Mouse (Mus musculus): ENCODE data around the gene Plk5.

Gene Plk5

DNA sequence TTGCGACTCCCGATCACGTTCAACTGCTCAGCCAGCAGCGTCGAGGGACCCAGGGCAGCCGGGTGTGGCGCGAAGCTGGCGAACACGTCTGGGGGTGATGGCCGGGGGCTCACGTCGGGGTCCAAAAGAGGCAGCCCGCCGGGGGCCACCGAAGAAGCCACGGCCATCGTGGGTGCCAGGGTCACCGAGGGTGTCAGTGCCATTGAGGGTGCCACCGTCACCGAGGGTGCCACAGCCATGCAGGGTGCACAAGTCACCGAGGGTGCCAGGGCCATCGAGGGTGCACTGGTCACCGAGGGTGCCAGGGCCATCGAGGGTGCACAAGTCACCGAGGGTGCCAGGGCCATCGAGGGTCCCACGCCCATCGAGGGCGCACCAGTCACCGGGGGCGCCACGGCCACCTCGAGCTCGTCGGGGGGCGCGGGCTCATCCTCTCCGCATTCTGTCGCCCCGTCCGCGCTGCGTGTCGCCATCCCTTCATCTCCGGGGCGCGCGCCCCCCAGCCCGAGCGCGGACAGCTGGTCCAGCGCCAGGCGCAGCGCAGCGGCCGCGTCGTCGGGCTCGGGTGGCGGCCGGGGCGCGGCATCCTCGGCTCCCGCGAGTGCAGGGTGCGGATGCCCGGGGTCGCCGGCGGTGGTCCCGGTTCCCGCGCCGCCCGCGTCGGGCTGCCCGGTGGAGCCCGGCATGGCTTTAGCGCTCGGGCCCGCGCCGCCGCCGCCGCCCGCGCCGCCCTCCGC is 30.6 kb downstream of the Plk5 start:
- DNase-seq (ENCODE audit: low read depth, low spot score) = peak; percentile 42

- peak; percentile 90 for DNase-seq (ENCODE audit: low read depth, low spot score)
These were observed 31.3 kb downstream of the Plk5 start, which contains the start of gene Mex3d for GRCm38 (mm10) chr10:80387522-80387959. Mex3d (minus strand) TSS chr10:80387659.

- DNase-seq (ENCODE audit: low read depth, low spot score) = no peak
These were observed 32.5 kb downstream of the Plk5 start for GRCm38 (mm10) chr10:80388731-80389130.

DNA sequence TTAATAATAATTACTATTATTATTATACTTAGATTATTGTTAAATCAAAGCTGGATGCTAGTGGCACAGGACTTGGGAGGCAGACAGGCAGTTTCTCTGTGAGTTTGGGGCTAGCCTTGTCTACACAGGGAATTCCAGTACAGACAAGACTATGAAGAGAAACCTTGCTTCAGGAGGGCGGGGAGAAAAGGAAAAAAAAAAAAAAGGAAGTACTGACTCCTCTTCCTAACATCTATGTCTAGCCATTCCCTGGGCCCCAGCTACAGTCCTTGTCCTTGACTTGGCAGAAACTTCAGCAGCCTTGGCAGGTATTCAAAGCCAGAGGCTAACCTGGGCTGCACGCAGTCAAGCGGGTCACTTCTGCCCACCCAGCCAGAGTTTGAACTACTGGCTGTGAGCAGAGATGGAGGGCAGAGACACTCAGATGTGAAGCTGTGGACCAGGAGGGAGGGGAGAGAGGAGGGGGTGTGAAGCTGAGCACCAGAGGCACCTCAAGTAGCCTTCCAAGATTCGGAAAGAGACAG is 33.0 kb downstream of the Plk5 start:
- DNase-seq (ENCODE audit: low read depth, low spot score) = no peak

GRCm38 (mm10) chr10:80390697-80391096 is 34.4 kb downstream of the Plk5 start:
- no peak for DNase-seq (ENCODE audit: low read depth, low spot score)

DNA sequence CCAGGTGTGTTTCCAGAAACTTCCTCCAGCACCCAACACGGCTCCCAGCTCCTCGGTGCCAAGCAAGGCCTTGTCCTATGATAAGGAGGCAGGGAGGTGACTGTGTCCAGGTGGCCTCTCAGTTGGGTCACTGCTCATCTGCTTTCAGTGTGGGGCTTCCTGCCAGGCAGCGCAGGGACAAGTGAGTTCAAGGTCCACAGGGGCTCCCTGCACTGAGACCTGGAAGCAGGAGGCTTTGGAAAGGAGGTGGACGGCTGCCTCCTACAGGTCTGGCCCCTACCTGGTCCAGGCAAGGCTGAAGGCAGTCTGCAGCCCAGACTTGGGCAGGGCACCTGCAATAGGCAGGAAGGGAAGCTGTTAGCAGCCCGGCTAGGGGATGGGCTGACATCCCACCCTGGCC is 36.4 kb downstream of the Plk5 start:
- no peak for DNase-seq (ENCODE audit: low read depth, low spot score)

- DNase-seq (ENCODE audit: low read depth, low spot score) = no peak
These were observed 38.9 kb downstream of the Plk5 start for GRCm38 (mm10) chr10:80395025-80395627.

- no peak for DNase-seq (ENCODE audit: low read depth, low spot score)
These were observed 40.7 kb downstream of the Plk5 start for GRCm38 (mm10) chr10:80396822-80397523.

- no peak for DNase-seq (ENCODE audit: low read depth, low spot score)
These were observed 41.4 kb downstream of the Plk5 start for GRCm38 (mm10) chr10:80397524-80398173.

GRCm38 (mm10) chr10:80398174-80398535 is 41.9 kb downstream of the Plk5 start:
- DNase-seq (ENCODE audit: low read depth, low spot score) = no peak

GRCm38 (mm10) chr10:80398719-80399190 is 42.5 kb downstream of the Plk5 start:
- DNase-seq (ENCODE audit: low read depth, low spot score) = peak; percentile 98

GRCm38 (mm10) chr10:80399191-80399972 is 43.1 kb downstream of the Plk5 start, which contains the start of gene Mbd3:
Mbd3 (minus strand) TSS chr10:80399550.
- DNase-seq (ENCODE audit: low read depth, low spot score) = peak; percentile 100

DNA sequence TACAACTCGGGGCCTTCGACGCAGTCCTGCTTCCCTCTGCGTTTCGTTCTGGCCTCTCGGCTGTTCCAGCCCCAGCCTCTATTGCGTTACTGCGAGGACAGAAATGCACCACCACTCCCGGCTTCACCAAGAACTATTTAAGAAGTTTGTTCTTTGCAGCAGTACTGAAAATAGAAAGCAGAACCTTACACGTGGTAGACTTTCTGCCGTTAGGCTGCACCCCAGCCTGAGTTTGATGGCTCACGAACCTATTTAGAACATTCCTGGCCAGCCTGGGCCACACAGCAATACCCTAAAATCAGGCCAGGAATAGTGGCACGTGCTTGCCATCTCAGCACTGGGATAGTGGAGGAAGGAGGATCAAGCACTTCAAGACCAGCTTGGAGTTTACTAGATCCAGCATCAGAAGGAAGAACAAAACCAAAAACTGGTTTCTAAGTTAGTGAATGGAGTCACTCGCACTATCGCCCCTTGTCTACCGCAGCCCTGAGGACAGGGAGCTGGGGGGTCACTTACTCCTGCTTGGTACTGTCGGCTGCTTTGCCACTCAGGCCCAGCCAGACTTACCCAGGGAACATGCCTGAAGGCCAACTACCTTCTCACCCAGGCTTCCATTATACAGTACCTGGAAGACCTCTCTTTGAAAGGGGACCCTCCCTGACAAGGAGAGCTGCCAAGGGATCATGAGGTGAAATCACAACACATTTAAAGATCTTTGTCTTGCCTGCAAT is 43.9 kb downstream of the Plk5 start:
- DNase-seq (ENCODE audit: low read depth, low spot score) = no peak

DNA sequence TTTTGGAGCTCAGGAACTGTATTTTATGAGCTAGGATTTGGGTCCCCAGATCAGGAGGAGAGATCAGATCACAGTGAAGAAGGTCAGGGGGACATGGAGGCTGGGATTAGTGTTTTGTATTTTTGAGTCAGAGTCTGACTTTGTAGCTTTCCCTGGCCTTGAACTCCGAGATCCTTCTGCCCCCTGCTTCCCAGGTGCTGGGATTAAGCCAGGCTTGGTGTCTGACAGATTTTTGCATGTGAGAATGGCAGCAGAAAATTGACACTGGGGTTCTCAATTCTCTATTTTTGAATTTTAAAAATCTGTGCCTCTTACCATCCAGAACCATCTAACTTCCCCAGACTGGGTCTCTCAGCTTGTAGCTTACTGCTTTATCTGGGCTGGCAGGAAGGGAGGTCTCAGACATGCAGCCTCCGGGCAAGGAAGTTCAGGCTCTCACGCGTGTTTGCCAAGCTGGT is 44.5 kb downstream of the Plk5 start:
- DNase-seq (ENCODE audit: low read depth, low spot score) = no peak

DNA sequence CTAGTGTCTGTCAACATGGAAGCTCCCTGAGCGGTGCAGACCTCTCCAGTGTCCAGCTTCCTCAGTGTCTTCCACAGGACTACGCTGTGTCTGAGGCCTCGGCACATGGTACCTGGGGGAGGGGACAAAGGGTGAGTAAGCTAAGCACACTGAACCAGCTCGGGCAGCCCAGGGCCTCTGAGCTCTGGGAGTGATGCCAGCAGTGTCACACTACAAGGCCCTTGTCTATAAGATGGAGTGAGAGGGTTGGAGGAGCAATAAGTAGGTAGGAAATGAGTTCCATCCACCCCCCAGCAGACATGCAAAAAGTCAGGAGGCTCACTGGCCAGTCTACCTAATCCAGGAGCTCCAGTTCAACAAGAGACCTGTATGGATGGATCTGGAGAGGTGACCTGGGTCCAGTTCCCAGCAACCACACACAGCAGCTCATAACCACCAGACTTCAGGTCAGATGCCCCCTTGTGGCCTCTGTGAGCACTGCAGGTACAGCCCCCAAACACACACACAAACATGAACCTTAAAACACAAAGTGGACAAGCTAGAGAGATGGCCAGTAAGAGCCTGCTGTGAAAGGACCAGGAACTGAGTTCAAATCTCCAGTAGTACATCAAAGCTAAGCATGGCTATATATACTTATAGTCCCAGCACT is 46.9 kb downstream of the Plk5 start:
- peak; percentile 55 for DNase-seq (ENCODE audit: low read depth, low spot score)

DNA sequence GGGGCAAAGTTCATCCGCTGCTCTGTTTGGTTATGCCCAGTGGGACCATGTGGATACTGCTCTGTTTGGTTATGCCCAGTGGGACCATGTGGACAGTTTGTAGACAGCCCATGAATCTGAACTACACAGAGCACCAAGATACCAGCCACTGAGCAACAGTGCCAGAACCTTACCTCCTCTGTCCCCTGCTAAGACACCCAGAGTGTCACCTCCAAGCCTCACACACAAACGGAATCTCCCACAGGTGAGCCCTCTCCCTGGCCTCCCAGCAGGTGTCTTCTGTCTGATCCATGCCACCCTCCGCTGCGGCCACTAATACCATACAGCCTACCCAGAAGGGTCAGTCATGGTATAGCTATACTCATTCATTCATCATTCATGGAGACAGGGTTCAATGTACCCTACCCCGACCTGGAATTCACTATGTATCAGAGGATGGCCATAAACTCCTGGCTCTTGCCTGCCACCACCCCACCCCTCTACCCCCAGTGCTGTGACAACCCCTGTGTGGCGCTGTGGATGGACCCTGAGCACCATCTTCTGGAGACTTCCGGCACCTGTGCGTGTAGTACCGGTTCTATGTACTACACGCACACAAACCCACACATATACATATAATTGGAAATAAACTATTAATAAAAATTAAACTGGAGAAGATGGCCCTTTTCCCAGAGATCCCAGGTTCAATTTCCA is 49.4 kb downstream of the Plk5 start:
- peak; percentile 47 for DNase-seq (ENCODE audit: low read depth, low spot score)

GRCm38 (mm10) chr10:80406684-80407501 is 50.6 kb downstream of the Plk5 start, which contains the start of gene Uqcr11:
Uqcr11 (minus strand) TSS chr10:80406830.
- DNase-seq (ENCODE audit: low read depth, low spot score) = peak; percentile 92

GRCm38 (mm10) chr10:80407924-80408323 is 51.7 kb downstream of the Plk5 start:
- no peak for DNase-seq (ENCODE audit: low read depth, low spot score)
